Comparison of ENCODE assay signal across 10 mouse cellular contexts in the genomic region with DNA sequence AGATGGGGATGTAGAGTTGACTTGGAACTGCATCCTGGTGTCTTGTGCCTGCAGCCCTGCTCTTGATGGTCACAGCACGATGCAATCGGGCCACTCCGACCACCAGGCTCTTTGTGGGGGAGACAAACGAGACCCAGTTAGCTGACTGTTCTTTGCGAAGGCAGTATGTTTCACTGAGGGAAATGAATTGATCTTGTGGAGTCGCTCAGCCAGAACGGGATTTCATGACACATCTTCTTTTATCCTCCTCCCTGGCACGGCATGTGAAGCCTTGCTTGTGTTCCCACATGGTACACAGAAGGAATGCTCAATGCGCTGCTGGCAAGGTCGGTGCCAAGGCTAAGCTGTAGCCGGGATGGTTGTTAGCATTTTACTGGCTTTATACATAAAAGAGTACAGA.
A peak's percentile ranks its signal among the peaks of the same experiment; 100 is the strongest.
DNase-seq lines count a peak whose midpoint lies in the region; ATAC-seq and TF ChIP-seq lines count a peak whose summit lies in the region.
"Had no signal": no experiment of that assay in that cellular context is flagged by ENCODE, and none has a peak within 500 bp of the region (broad histone marks: within the 10 kb centered on the region; RNA-seq: fewer than 3 reads in every experiment).

No protein-coding gene starts in this region.

- no peak overlapping the region for H3K4me3 ChIP-seq in hindbrain, embryonic 12.5 days
- no peak overlapping the region for H3K4me3 ChIP-seq in hindbrain, embryonic 11.5 days (ENCODE audit: low read depth, low read length)
- H3K4me3 ChIP-seq in cerebellum, adult 2 months (replicated peaks; ENCODE audit: insufficient read depth, low read depth, low read length) = no peak overlapping the region
- H3K4me3 ChIP-seq in hindbrain, postnatal 0 days (ENCODE audit: low read length) = no peak overlapping the region
- H3K4me3 ChIP-seq in neural tube, embryonic 15.5 days (replicated peaks) = no peak overlapping the region

- no peaks in the 10 kb centered on the region for H3K27me3 ChIP-seq in hindbrain, embryonic 12.5 days
- no peaks in the 10 kb centered on the region for H3K27me3 ChIP-seq in hindbrain, embryonic 11.5 days (ENCODE audit: control insufficient read depth, insufficient read depth, low read length)
- H3K27me3 ChIP-seq in cerebellum, adult 2 months (ENCODE audit: control insufficient read depth, insufficient read depth, low read length) = no peaks in the 10 kb centered on the region
- H3K27me3 ChIP-seq in hindbrain, postnatal 0 days (ENCODE audit: insufficient read depth, low read length) = no peaks in the 10 kb centered on the region
- no peaks in the 10 kb centered on the region for H3K27me3 ChIP-seq in neural tube, embryonic 15.5 days (replicated peaks)

- peak overlapping the region; percentile 30; the same call in 1 of the 2 replicates for H3K27ac ChIP-seq in hindbrain, embryonic 12.5 days
- H3K27ac ChIP-seq in hindbrain, embryonic 11.5 days (ENCODE audit: low read depth, low read length) = no peak overlapping the region
- no peak overlapping the region for H3K27ac ChIP-seq in cerebellum, adult 2 months (ENCODE audit: insufficient read depth, low read length)
- H3K27ac ChIP-seq in hindbrain, postnatal 0 days = peak overlapping the region; percentile 56; the same call in 1 of the 2 replicates
- peak overlapping the region; percentile 14 for H3K27ac ChIP-seq in neural tube, embryonic 15.5 days (replicated peaks)
- H3K27ac ChIP-seq: macrophage had no signal

- no peak for TF ChIP-seq CTCF in cerebellum, adult 2 months (IDR thresholded peaks at IDR 0.05; ENCODE audit: borderline replicate concordance, insufficient read depth, low read depth, low read length)
- peak; percentile 40 for TF ChIP-seq CTCF in hindbrain, postnatal 0 days (IDR thresholded peaks at IDR 0.05; ENCODE audit: low read depth)

- WGBS in hindbrain, embryonic 12.5 days = 65% methylated on average over 11 of the region's 11 CpGs
- 73% methylated on average over 11 of the region's 11 CpGs for WGBS in hindbrain, embryonic 11.5 days
- WGBS in cerebellum, adult 2 months = 13% methylated on average over 11 of the region's 11 CpGs
- WGBS in hindbrain, postnatal 0 days = 34% methylated on average over 11 of the region's 11 CpGs
- 43% methylated on average over 11 of the region's 11 CpGs for WGBS in neural tube, embryonic 15.5 days

- H3K9ac ChIP-seq in hindbrain, embryonic 12.5 days = no peak overlapping the region
- H3K9ac ChIP-seq in hindbrain, embryonic 11.5 days (ENCODE audit: low read depth, low read length) = no peak overlapping the region
- H3K9ac ChIP-seq in hindbrain, postnatal 0 days (replicated peaks; ENCODE audit: low read length) = no peak overlapping the region
- H3K9ac ChIP-seq in neural tube, embryonic 15.5 days (replicated peaks) = no peak overlapping the region

- 0 out of 2 replicates have a peak, but pooled peaks have one; percentile 32 for ATAC-seq in hindbrain, embryonic 12.5 days (ENCODE audit: low FRiP score)
- ATAC-seq in hindbrain, embryonic 11.5 days (ENCODE audit: low FRiP score) = no peak
- ATAC-seq in hindbrain, postnatal 0 days = peak; percentile 97
- ATAC-seq in neural tube, embryonic 15.5 days (ENCODE audit: low FRiP score) = peak; percentile 77

- no peak overlapping the region for H3K4me2 ChIP-seq in hindbrain, embryonic 12.5 days (replicated peaks)
- H3K4me2 ChIP-seq in hindbrain, embryonic 11.5 days (replicated peaks; ENCODE audit: low read depth, low read length) = no peak overlapping the region
- H3K4me2 ChIP-seq in hindbrain, postnatal 0 days (ENCODE audit: low read depth, low read length) = no peak overlapping the region
- no peak overlapping the region for H3K4me2 ChIP-seq in neural tube, embryonic 15.5 days

- H3K36me3 ChIP-seq in hindbrain, embryonic 12.5 days = no peaks in the 10 kb centered on the region
- H3K36me3 ChIP-seq in hindbrain, embryonic 11.5 days (ENCODE audit: control insufficient read depth, insufficient read depth, low read length) = no peaks in the 10 kb centered on the region
- H3K36me3 ChIP-seq in hindbrain, postnatal 0 days (ENCODE audit: insufficient read depth, low read length) = no peaks in the 10 kb centered on the region
- peaks cover 3% of the 10 kb centered on the region; the same call in 1 of the 2 replicates for H3K36me3 ChIP-seq in neural tube, embryonic 15.5 days

- peaks cover 9% of the 10 kb centered on the region; the same call in 1 of the 2 replicates for H3K9me3 ChIP-seq in hindbrain, embryonic 12.5 days (replicated peaks)
- no peaks in the 10 kb centered on the region; the same call in 1 of the 2 replicates for H3K9me3 ChIP-seq in hindbrain, embryonic 11.5 days (ENCODE audit: control insufficient read depth, low read length)
- no peaks in the 10 kb centered on the region for H3K9me3 ChIP-seq in hindbrain, postnatal 0 days (ENCODE audit: low read length)
- peaks cover 6% of the 10 kb centered on the region; the same call in 1 of the 2 replicates for H3K9me3 ChIP-seq in neural tube, embryonic 15.5 days (replicated peaks)

- DNase-seq in hindbrain, embryonic 11.5 days (ENCODE audit: low spot score) = no peak
- DNase-seq in cerebellum, adult 2 months = peak; percentile 32 to 53
- DNase-seq in hindbrain, postnatal 0 days (ENCODE audit: low spot score) = peak; percentile 88
- DNase-seq in thymus, postnatal 4 days = no peak
- DNase-seq in urinary bladder, postnatal 4 days (ENCODE audit: low spot score in 2 of 2) = no peak
- DNase-seq in embryo, embryonic 10 days (ENCODE audit: low spot score) = no peak
- DNase-seq: heart, postnatal 4 days had no signal

- no peak for TF ChIP-seq POLR2A in cerebellum, adult 2 months (IDR thresholded peaks at IDR 0.05; ENCODE audit: borderline replicate concordance, insufficient read depth, low read length)

- peaks cover 7% of the 10 kb centered on the region; the same call in 1 of the 2 replicates for H3K4me1 ChIP-seq in hindbrain, embryonic 12.5 days
- H3K4me1 ChIP-seq in hindbrain, embryonic 11.5 days (replicated peaks; ENCODE audit: control insufficient read depth, insufficient read depth, low read length) = no peaks in the 10 kb centered on the region
- peaks cover 5% of the 10 kb centered on the region for H3K4me1 ChIP-seq in cerebellum, adult 2 months (ENCODE audit: control insufficient read depth, insufficient read depth, low read length)
- H3K4me1 ChIP-seq in hindbrain, postnatal 0 days (ENCODE audit: insufficient read depth, low read length) = no peaks in the 10 kb centered on the region
- peaks cover 14% of the 10 kb centered on the region for H3K4me1 ChIP-seq in neural tube, embryonic 15.5 days

Comparison
In these comparisons a context has a peak if more than half of its experiments do, and no peak if none do; other contexts are left out.
1. H3K27ac ChIP-seq: peak in hindbrain, embryonic 12.5 days (single experiment), hindbrain, postnatal 0 days (single experiment) and neural tube, embryonic 15.5 days (single experiment); none in hindbrain, embryonic 11.5 days (single experiment) and cerebellum, adult 2 months (single experiment).
2. DNase-seq: peak in cerebellum, adult 2 months (2 of 2) and hindbrain, postnatal 0 days (single experiment); none in hindbrain, embryonic 11.5 days (single experiment), thymus, postnatal 4 days (single experiment), urinary bladder, postnatal 4 days (0 of 2) and embryo, embryonic 10 days (single experiment).